Mouse (Mus musculus): ENCODE results near the gene Zfp961.

DNA sequence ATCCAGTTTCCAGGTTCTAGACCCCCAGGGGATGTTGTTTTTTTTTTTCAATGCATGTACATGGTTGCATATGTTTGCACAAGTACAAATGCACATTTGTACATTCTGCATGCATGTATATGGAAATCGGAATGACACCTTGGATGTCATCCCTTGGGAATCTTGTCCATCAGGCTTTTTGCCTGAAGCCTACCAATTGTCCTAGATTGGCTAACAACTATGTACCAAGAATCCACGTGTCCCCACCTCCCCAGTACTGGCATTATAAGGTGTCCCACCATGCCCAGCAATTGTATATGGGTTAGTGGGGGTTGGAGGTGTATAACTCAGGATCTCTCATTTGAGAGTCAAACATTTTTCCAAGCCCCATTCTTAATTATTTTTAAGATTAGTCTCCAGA lies 38.6 kb upstream of the Zfp961 start:
- TF ChIP-seq CTCF (conservative IDR thresholded peaks at IDR 0.05; ENCODE audit: low read length) (no peak), POU5F1 (IDR thresholded peaks at IDR 0.05; ENCODE audit: borderline replicate concordance, low read length) (no peak)

Data from E14TG2a.4 (cell line).